Mouse (Mus musculus) adrenal gland, postnatal 25 days (tissue): ENCODE measurements around the gene Hist1h1t. TPM values are rescaled to one million over a fixed set of nuclear protein-coding genes. Genes with fewer than 3 reads are reported as not detected.
A peak's percentile ranks its signal among the peaks of the same experiment; 100 is the strongest.
"Not testable (repeated sequence)": the region's sequence is repeated elsewhere in the genome, so short reads cannot be mapped to it uniquely, and the experiment has no call there.

Experiments used
- DNase-seq: peaks from one replicate; pipeline ENCODE4 v3.0.0; 2021; ENCODE audit warnings: mixed read lengths
- long read RNA-seq: library from polyadenylated mRNA; stranded (forward); transcript quantifications from one replicate; pipeline ENCODE4 v2.0.0, GENCODE M21; 2021
- total RNA-seq: library from RNA; stranded (reverse); gene quantifications from 2 replicates; pipeline ENCODE4 v1.2.3, GENCODE M21; 2021

Gene Hist1h1t
- total RNA-seq: not detected in 2 replicates
- long read RNA-seq: 0 reads

DNA sequence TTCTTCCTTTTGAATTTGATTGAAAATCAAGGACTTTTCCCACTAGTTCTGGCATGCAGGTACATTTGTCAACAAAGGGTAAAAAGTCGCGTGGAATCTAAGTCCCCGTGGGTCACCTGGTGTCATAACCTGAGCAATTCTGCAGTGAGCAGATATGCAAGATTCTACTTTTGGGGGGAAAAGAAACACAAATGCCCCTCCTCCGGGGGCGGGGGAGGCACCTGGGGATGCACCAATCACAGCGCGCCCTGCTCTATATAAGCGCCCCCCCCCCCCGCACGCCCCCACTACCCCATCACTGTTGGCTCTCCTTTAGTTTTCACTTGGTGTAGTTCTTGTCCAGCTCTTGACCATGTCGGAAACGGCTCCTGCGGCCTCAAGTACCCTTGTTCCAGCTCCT, at the start of gene Hist1h1t:
Gene Hist1h1t (plus strand): TSS at position 301 of the 400 bp plus-strand sequence.
- no peak for DNase-seq

- DNase-seq: no peak
Observed at GRCm38 (mm10) chr13:23659636-23660366, 35.8 kb upstream of the Hist1h1t start.

- no peak for DNase-seq
Observed at GRCm38 (mm10) chr13:23662536-23662935, 33.1 kb upstream of the Hist1h1t start.

DNA sequence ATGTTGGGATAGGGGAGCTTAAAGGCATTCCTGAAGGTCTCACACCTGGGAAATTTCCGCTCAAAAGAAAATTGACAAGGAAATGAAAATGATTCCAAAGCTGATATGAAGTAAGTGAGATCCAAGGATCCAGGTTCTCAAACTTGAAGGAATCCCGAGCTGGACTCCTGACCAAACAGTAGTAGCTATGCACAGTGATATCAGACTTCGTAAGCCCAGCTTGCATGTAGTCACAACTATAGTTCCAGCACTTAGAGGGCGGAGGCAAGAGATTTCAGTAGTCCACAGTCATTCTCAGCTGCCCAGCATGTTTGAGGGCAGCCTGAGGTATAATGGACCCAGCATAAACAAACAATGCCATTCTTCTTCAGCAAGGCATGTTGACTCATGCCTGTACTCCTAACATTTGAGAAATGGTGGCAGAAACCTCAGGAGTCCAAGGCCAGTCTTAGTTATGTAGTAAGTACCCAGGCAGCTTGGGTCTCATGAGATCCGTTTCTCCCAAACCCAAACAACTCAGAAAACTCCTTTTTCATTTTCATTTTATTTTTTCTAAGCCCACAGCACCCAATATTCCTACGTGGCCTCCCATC, 13.5 kb upstream of the Hist1h1t start:
- DNase-seq: no peak

DNA sequence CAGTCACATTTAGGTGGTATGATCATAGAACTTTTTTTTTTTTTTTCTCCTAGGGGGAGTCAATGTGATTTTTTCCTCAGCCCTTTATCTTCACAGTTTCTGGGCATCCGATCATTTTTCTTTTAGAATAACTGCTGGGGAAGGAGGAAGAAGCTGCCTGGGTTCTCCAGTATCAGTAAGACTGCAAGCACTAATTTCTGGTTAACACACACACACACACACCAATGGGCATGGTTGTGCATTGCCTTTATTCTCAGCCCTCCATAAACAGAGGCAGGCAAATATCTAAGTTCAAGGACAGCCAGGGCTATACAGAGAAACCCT, 13.0 kb upstream of the Hist1h1t start:
- DNase-seq: no peak

- not testable (repeated sequence) for DNase-seq
Observed at GRCm38 (mm10) chr13:23682947-23683754, 12.5 kb upstream of the Hist1h1t start.

GRCm38 (mm10) chr13:23683755-23684281, 11.8 kb upstream of the Hist1h1t start, which contains the start of the genes Hist1h2ac and Hist1h2bc:
TSS of gene Hist1h2ac (minus strand) at chr13:23683948.
TSS of gene Hist1h2bc (plus strand) at chr13:23684199.
- DNase-seq: peak; percentile 72

DNA sequence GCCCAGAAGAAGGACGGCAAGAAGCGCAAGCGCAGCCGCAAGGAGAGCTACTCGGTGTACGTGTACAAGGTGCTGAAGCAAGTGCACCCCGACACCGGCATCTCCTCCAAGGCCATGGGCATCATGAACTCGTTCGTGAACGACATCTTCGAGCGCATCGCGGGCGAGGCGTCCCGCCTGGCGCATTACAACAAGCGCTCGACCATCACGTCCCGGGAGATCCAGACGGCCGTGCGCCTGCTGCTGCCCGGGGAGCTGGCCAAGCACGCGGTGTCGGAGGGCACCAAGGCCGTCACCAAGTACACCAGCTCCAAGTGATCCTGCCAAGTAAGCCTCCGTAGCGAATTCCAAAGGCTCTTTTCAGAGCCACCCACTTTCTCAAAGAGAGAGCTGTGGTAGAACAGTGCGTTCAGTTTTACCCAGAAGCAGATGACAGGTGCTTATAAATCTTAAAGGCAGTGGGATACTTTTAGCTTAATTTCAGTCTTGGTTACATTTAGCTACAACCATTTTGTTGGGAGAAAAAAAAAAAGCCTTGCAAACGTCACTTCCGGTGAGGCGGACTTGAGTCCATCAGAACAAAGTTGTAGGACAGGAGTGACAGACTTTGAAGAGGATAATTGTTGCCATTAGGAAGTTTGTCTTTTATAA, 11.2 kb upstream of the Hist1h1t start:
- not testable (repeated sequence) for DNase-seq

DNA sequence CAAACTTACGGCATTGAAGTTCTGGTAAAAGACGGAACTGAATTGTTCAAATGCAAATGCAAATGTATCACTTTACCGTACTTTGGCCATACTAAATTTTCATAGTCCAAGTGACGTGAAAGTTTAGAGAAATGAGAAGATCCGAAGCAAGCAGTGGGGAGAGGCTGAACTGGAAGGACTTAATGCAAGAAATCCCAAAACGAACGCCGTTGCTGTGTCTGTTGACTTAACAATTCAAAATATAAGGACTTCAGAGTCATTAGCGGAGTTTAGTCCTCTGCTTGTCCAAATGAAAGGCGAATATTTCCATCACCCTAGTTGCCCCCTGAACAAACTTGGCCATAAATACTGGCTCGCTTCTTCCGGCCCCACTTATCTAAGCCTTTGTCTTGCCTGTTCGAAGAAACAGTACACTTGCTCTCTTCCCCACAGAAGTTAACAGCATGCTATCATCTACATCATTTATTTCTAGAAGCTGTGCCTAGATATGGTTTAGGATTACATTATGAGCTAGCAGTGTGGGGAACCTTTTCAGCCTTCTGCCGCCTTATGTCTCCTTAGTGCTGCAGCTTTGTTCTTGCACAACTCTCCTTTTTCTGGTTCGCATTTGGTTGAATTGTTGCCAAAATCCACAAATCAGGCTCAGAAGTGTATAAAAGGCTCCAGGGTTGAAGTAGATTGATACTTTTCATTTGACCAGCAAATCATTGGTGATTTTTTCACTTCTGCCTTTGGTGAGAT, 10.3 kb upstream of the Hist1h1t start:
- DNase-seq: no peak

GRCm38 (mm10) chr13:23685966-23686365, 9.6 kb upstream of the Hist1h1t start:
- no peak for DNase-seq

DNA sequence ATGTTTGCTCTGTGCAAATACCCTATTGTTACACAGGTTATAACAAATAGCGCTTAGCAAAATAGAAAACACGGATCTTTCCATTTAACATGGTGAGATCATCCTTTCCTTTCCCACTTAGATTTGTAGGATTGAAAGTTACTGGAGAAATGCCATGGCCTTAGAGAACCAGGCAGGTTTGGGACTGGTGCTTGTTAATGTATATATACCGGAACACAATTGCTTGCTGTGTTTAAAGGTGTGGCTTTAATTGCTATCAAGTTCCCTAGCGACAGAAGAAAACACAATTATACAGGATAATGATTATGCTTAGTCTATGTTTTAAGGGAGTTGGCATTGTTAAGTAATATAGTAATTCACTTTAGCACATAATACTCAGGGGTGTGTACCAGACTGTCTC, 8.4 kb upstream of the Hist1h1t start:
- DNase-seq: no peak

DNA sequence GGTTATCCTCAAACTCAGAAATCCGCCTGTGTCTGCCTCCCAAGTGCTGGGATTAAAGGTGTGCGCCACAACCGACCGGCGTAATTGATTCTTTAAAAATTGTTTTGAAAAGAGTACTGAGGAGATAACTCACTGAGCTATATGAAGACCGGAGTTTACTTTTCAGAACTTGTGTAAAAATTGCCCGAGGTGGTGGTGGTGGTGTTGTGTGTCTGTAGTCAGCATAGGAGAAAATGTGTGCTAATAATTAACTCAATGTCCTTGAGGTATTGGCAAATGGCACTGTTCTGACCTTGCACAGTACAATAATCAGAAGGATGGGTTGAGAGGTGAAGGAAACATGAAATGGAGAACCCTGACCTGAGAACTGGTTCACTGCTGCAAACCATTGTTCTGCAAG, 7.7 kb upstream of the Hist1h1t start:
- no peak for DNase-seq

GRCm38 (mm10) chr13:23688956-23689355, 6.7 kb upstream of the Hist1h1t start:
- DNase-seq: no peak

DNA sequence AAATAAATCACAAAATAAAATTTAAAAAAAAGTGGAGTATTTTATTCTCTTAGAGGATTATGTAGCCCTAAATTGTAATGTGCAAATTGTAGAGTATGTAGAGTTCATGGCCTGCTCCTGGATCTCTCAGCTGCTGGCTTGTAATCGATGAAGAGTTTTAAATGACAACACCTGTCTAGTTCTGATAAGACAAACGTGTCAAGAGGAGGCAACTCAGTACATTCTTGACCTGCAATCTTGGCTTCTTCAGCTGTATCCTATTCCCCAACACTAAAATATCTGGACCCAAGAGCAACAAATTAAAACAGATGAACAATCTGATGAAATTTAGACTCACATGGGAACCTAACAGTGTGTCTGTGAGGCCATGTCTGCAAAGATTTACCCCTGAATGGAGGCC, 6.2 kb upstream of the Hist1h1t start:
- DNase-seq: no peak

DNA sequence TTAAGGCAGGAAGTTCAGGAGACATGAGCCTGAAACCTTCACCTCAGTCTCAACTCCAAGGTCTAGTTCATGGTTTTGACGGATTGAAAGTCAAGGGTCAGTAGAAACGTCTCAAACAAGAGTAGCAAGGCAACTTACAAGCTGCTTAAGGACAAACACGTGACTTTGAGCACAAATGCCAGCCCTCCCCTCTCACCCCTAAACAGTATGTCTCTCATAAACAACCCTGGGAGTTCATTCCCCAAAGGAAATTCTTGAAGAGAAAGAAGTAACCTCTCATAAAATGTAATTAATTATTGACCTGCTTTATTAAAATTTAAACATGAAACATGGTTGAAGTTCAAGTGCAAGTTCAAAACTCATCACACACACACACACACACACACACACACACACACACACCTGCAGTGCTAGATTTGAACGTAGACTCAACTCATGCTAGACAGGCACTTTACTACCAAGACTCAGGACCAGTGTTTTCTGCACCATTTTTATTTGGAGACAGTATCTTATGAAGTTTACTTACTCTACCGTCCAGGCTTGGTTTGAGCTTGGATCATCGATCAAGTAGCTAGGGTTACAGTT, 1.7 kb upstream of the Hist1h1t start:
- DNase-seq: no peak

GRCm38 (mm10) chr13:23694956-23695355, 658 bp upstream of the Hist1h1t start:
- DNase-seq: no peak

DNA sequence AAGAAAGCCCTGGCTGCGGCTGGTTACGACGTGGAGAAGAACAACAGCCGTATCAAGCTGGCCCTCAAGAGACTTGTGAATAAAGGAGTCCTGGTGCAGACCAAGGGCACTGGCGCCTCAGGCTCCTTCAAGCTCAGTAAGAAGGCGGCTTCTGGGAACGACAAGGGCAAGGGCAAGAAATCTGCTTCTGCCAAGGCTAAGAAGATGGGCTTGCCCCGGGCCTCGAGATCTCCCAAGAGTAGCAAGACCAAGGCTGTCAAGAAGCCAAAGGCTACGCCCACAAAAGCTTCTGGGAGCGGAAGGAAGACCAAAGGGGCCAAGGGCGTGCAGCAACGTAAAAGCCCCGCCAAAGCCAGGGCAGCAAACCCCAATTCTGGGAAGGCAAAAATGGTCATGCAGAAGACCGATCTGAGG, 454 bp downstream of the Hist1h1t start:
- DNase-seq: no peak

GRCm38 (mm10) chr13:23697491-23698299, 2.1 kb downstream of the Hist1h1t start:
- DNase-seq: peak; percentile 36

DNA sequence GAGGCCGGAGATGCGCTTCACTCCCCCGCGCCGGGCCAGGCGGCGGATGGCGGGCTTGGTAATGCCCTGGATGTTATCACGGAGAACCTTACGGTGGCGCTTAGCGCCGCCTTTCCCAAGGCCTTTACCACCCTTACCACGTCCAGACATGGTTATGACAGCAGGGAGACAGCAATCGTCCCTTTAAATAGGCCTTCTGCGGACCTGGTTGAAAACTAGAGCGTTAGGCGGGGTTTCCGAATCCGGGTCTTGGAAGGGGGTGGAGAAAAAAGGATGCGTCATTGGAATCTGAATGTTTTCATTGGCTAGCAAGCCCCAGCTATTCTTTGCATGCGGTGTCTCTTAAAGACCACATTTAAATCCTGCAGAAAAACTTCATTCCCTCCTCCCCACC, 2.7 kb downstream of the Hist1h1t start, which contains the start of gene Hist1h4c:
Gene Hist1h4c (minus strand): TSS at position 155 of the 394 bp plus-strand sequence.
- peak; percentile 95 for DNase-seq

GRCm38 (mm10) chr13:23698996-23699395, 3.4 kb downstream of the Hist1h1t start:
- DNase-seq: no peak
